Mouse (Mus musculus) lung, adult 2 months (tissue): Measurements from ENCODE around the gene Nup210.

Experiments
- CTCF ChIP-seq: fragments of 200-500 bp; IDR thresholded peaks from 2 replicates; pipeline ENCODE4 v1.5.1; 2011; ENCODE audit warnings: mild to moderate bottlenecking, low read length, control low read depth; ENCODE audit not compliant: insufficient read depth
- POLR2A ChIP-seq: fragments of 200-500 bp; IDR thresholded peaks from 2 replicates; pipeline ENCODE4 v1.6.1; 2011; ENCODE audit warnings: low read depth, mild to moderate bottlenecking, control low read depth, low read length, borderline replicate concordance; ENCODE audit errors: extremely low read depth

DNA sequence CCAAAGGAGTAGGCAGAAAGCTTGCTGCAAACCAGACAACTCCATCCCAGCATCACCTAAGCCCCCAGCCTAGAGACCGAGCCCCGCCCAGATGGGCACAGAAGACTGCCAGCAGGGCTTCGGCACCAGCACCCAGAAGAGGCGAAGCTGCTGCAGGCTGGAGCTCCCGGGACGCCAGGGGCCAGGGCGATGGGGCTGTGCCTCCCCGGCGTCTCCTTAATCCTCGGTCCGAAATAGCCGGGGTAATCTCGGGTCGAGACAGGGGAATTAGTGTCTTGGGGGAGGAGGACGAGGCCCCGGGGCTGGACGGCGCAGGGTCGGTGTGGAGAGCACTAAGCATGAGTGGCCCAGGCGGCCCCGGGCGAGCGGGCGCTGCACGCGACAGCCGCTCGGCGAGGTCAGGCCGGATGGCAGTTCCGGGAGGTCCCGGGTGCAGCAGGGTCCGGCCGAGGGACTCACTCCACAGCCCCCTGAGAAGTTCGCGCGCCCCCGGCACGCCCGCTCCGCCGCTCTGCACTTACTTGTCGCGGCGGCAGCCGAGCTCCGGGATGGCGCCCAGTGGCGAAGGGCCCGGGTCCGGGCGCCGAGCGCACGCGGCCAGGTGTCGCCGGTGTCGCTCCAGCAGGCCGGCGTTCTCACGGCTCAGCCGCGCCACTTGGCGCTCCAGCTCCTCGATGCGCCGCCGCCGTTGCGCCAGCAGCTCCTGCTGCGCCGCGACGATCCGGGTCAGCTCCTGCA, 128.9 kb downstream of the Nup210 start:
- TF ChIP-seq CTCF = no peak
- no peak for TF ChIP-seq POLR2A
